Mouse (Mus musculus): ENCODE results near the gene Scml4. TPM values are rescaled to one million over a fixed set of nuclear protein-coding genes. Genes with fewer than 3 reads are reported as not detected.

Scml4 gene
- total RNA-seq, 2 experiments from 2014 or later = 3.7 to 5.6 TPM

GRCm38 (mm10) chr10:42894696-42895095 is 34.5 kb downstream of the Scml4 start:
- Histone ChIP-seq H3K27ac (no peak overlapping the region), H3K4me3 (no peak overlapping the region)
- TF ChIP-seq CTCF (conservative IDR thresholded peaks at IDR 0.05) = no peak
- no peak for DNase-seq (ENCODE audit: low spot score in 2 of 2)

- Histone ChIP-seq H3K4me3 (no peak overlapping the region), H3K27ac (no peak overlapping the region)
- TF ChIP-seq CTCF (conservative IDR thresholded peaks at IDR 0.05) = no peak
- no peak for DNase-seq (ENCODE audit: low spot score in 2 of 2)
Observed at GRCm38 (mm10) chr10:42896621-42897020, 36.5 kb downstream of the Scml4 start.

GRCm38 (mm10) chr10:42897166-42897565 is 37.0 kb downstream of the Scml4 start:
- no peak for TF ChIP-seq CTCF (conservative IDR thresholded peaks at IDR 0.05)
- Histone ChIP-seq H3K27ac (no peak overlapping the region), H3K4me3 (no peak overlapping the region)
- no peak for DNase-seq (ENCODE audit: low spot score in 2 of 2)

- no peak overlapping the region for H3K4me3 ChIP-seq
- no peak overlapping the region for H3K27ac ChIP-seq
- no peak for TF ChIP-seq CTCF (conservative IDR thresholded peaks at IDR 0.05)
- DNase-seq (ENCODE audit: low spot score in 2 of 2) = no peak
Observed at GRCm38 (mm10) chr10:42897632-42898031, 37.5 kb downstream of the Scml4 start.

DNA sequence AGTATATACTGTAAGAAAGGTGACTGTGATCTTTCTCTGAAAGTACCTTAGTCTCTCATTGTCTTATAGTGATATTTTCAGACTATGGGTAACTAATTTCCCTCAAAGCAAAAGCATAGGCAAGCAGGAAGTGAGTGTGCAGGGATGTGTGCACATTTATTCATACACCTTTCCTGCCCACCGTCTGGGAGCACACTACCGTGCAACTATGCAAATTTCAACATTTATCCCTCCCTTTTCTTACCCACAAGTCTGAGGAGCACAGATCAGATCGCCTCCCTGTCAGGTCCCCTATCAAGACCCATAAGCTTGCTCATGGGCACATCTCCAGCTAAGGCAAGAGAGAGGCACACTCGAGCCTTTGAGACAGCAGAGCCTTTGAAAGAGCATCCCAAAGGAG is 41.2 kb downstream of the Scml4 start:
- Histone ChIP-seq H3K4me3 (no peak overlapping the region), H3K27ac (no peak overlapping the region)
- TF ChIP-seq CTCF (conservative IDR thresholded peaks at IDR 0.05) = no peak
- DNase-seq (ENCODE audit: low spot score in 2 of 2) = no peak

DNA sequence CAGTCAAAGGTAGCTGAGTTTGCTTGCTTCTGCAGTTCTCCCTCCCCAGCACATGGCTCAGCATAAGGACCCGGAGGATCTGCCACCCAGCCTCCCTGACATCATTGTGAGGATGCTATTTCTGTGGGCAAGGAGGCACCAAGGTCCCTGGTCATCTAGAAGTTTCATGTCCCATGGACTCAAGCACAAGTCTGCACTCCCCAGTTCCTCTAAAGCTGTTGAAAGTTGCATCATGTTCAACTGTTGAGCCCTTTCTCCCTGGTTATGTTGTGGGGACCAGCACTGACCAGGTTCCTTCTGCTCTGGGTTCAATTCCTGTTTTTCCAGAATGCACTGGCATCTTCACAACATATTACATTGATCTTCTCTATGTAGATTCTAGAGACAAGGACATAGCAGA is 42.9 kb downstream of the Scml4 start:
- Histone ChIP-seq H3K27ac (no peak overlapping the region), H3K4me3 (no peak overlapping the region)
- no peak for TF ChIP-seq CTCF (conservative IDR thresholded peaks at IDR 0.05)
- no peak for DNase-seq (ENCODE audit: low spot score in 2 of 2)

- Histone ChIP-seq H3K27ac (no peak overlapping the region), H3K4me3 (no peak overlapping the region)
- TF ChIP-seq CTCF (conservative IDR thresholded peaks at IDR 0.05) = no peak
- DNase-seq (ENCODE audit: low spot score in 2 of 2) = no peak
Observed at GRCm38 (mm10) chr10:42908562-42908961, 48.4 kb downstream of the Scml4 start.

DNA sequence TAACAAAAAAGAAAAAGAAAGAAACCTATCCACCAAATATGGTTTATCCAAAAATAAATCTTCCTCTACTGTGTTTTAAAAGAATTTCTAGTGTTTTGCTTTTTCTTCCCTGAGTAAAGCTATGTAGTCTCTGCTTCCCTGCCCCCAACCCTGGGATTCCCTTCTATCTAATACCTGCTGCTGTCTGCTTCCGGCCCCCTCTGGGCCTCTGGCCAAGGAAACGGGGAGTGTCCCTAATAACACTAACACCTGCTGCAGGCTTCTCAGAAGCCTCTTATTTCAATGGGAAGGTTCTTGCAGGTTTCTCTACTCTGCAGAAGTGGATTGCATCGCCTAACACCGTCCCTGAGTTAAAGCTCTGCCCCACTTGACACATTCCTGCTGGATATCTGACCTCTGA is 50.4 kb downstream of the Scml4 start:
- Histone ChIP-seq H3K4me3 (no peak overlapping the region), H3K27ac (no peak overlapping the region)
- DNase-seq (ENCODE audit: low spot score in 2 of 2) = no peak
- no peak for TF ChIP-seq CTCF (conservative IDR thresholded peaks at IDR 0.05)

- no peak overlapping the region for H3K27ac ChIP-seq
- TF ChIP-seq CTCF (conservative IDR thresholded peaks at IDR 0.05) = no peak
- no peak for DNase-seq (ENCODE audit: low spot score in 2 of 2)
- no peak overlapping the region for H3K4me3 ChIP-seq
Observed at GRCm38 (mm10) chr10:42912056-42912455, 51.9 kb downstream of the Scml4 start.

GRCm38 (mm10) chr10:42913196-42913595 is 53.0 kb downstream of the Scml4 start:
- TF ChIP-seq CTCF (conservative IDR thresholded peaks at IDR 0.05) = peak; percentile 51
- no peak overlapping the region for H3K27ac ChIP-seq
- no peak for DNase-seq (ENCODE audit: low spot score in 2 of 2)

GRCm38 (mm10) chr10:42914146-42914545 is 54.0 kb downstream of the Scml4 start:
- no peak for TF ChIP-seq CTCF (conservative IDR thresholded peaks at IDR 0.05)
- H3K4me3 ChIP-seq = no peak overlapping the region
- no peak overlapping the region for H3K27ac ChIP-seq
- no peak for DNase-seq (ENCODE audit: low spot score in 2 of 2)

More at GRCm38 (mm10) chr10:42913196-42913595, 53.0 kb downstream of the Scml4 start:
- no peak overlapping the region for H3K4me3 ChIP-seq

- Histone ChIP-seq H3K4me3 (no peak overlapping the region), H3K27ac (no peak overlapping the region)
- DNase-seq (ENCODE audit: low spot score in 2 of 2) = no peak
- no peak for TF ChIP-seq CTCF (conservative IDR thresholded peaks at IDR 0.05)
Observed at GRCm38 (mm10) chr10:42917355-42917754, 57.2 kb downstream of the Scml4 start.

- TF ChIP-seq CTCF (conservative IDR thresholded peaks at IDR 0.05) = no peak
- DNase-seq (ENCODE audit: low spot score in 2 of 2) = no peak
- no peak overlapping the region for H3K4me3 ChIP-seq
- no peak overlapping the region for H3K27ac ChIP-seq
Observed at GRCm38 (mm10) chr10:42919786-42920185, 59.6 kb downstream of the Scml4 start.

DNA sequence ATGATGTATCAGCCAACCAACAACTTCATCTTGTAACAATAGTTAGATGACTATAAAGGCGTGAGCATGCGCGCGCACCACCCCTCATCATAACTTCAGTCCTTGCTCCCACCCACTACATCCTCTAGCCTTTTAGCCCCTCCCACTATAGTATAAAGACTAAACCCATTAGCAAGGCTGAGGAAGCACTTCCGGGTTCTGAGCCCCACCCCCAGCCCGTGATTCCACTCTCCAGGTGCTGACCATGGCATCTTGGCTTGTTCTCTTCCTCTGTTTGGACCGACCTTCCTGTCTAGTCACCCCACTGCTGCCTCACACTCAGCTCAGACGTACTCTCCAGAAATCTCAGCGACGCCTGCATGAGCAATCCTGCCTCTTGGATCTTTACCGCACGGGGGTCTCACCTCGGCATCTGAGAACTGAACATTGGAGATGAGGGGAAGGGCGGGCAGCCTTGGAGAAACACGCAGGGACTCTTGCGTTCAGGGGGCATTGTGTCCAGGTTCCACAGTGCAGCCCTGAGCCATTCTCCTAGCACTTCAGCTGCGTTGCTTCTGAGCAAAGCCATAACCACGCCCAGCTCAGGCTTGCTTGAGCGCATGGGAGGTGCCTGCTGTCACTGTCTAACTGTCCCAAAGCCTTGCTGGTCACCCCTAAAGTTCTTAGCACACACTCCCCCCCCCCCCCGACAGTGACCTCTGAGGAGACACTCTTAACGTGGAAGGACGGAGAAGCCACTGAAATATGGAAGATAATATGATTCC is 65.1 kb downstream of the Scml4 start:
- DNase-seq (ENCODE audit: low spot score in 2 of 2) = no peak
- no peak for TF ChIP-seq CTCF (conservative IDR thresholded peaks at IDR 0.05)
- H3K4me3 ChIP-seq = no peak overlapping the region
- H3K27ac ChIP-seq = no peak overlapping the region

Measured in layer of hippocampus, adult 2 months (tissue).